Mouse (Mus musculus): Measurements from ENCODE around the gene Coq4. TPM values are rescaled to one million over a fixed set of nuclear protein-coding genes. Genes with fewer than 3 reads are reported as not detected.

Gene Coq4
- total RNA-seq, 2 experiments from 2014 or later, result 14.3 to 17.5 TPM

GRCm38 (mm10) chr2:29844661-29845060 lies 57.4 kb downstream of the Coq4 start:
- no peak for DNase-seq
- intact Hi-C loops (cut with DNase I), result no loop called here

DNA sequence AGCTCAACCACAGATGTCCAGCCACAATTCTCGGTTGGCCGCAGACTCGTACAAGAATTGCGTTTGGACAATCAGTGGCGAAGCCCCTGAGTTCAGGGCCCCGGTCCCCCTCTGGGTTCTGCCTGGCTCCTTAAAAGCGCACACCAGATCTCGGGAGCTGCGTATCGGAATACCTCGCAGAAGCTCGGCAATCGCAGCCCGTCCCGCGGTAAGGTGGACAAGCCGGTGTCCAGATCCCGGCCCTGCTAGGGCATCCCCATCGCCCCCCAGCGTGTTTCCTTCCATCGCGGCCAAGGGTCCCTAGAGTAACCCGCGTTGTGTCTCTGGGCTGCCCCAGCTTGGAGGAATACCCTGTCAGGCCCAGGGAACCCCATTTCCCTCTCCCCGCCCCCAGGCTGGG lies 58.3 kb downstream of the Coq4 start:
- no peak for DNase-seq
- intact Hi-C loops (cut with DNase I), result no loop called here

GRCm38 (mm10) chr2:29846061-29846853 lies 59.0 kb downstream of the Coq4 start:
- DNase-seq, result no peak

DNA sequence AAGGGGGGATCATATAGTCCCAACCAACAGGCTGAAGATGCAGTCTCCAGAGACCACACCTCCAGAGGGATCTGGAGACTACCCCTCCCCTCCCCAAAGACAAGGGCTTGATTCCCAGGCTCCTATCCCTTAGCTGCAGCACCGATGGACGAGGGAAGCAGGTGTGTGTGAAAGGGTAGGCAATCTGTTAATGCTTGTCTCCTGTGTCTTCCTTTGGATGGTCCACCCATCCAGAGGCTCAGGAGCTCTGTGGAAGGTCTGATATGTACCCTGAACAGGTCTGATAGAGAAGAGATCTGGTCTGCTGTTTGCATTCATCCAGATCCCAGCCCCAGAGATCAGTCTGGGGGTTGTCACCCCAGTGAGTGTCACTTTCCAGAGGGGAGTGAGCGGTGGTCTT lies 59.6 kb downstream of the Coq4 start:
- intact Hi-C loops (cut with DNase I), result no loop called here
- no peak for DNase-seq

More at GRCm38 (mm10) chr2:29846061-29846853, 59.0 kb downstream of the Coq4 start:
- intact Hi-C loops (cut with DNase I), result no loop called here

Small RNA genes within 50 kb of the gene (microRNA-seq; reads per million reads assigned to microRNA genes)
- gene Mir219a-2 (0 reads per million in 2 experiments), gene Mir219b (0 reads per million in 2 experiments)

Other genes starting within 250 kb of the Coq4 start
- 100 to 1,000 TPM in 1 of 2 experiments, 10 to 100 TPM in 1; 92.7 to 102 TPM for gene Rapgef1, start 167.8 kb upstream of the Coq4 start, total RNA-seq (2021)
- gene Gm13420, start 35.8 kb upstream of the Coq4 start, total RNA-seq (2021), result not detected
- not detected for gene Gm13547, start 28.2 kb upstream of the Coq4 start, total RNA-seq (2021)
- gene Trub2, start 1.0 kb downstream of the Coq4 start, total RNA-seq (2021), result 10 to 100 TPM; 37.2 to 37.4 TPM
- 10 to 100 TPM; 21.4 to 22.4 TPM for gene Slc27a4, start 15.1 kb downstream of the Coq4 start, total RNA-seq (2021)
- 10 to 100 TPM; 36.5 to 40.4 TPM for gene Urm1, start 32.6 kb downstream of the Coq4 start, total RNA-seq (2021)
- 10 to 100 TPM; 13.0 to 13.9 TPM for gene Cercam, start 81.7 kb downstream of the Coq4 start, total RNA-seq (2021)
- gene Odf2, start 101.7 kb downstream of the Coq4 start, total RNA-seq (2021), result 10 to 100 TPM; 30.5 to 33.8 TPM
- gene Gle1, start 147.9 kb downstream of the Coq4 start, total RNA-seq (2021), result 10 to 100 TPM; 26.0 to 26.2 TPM
- gene Sptan1, start 178.1 kb downstream of the Coq4 start, total RNA-seq (2021), result 100 to 1,000 TPM; 334 to 351 TPM

All from heart, postnatal 10 days (tissue).